Mouse (Mus musculus) testis, adult 2 months (tissue): ENCODE data around the gene Git2.

Experiments used
- CTCF ChIP-seq: fragments of 200-500 bp; IDR thresholded peaks from 2 replicates; pipeline ENCODE4 v1.5.1; 2012; ENCODE audit warnings: low read depth, mild to moderate bottlenecking, inconsistent platforms, low read length, moderate library complexity; ENCODE audit not compliant: control insufficient read depth, insufficient read depth, insufficient replicate concordance
- POLR2A ChIP-seq: fragments of 200-500 bp; IDR thresholded peaks from 2 replicates; pipeline ENCODE4 v1.6.1; 2012; ENCODE audit warnings: low read depth, mild to moderate bottlenecking, inconsistent platforms, low read length, moderate library complexity; ENCODE audit not compliant: control insufficient read depth

- TF ChIP-seq CTCF, result no peak
- TF ChIP-seq POLR2A, result no peak
Observed at GRCm38 (mm10) chr5:114769786-114770185, 5.5 kb downstream of the Git2 start.
